In the genomic region with DNA sequence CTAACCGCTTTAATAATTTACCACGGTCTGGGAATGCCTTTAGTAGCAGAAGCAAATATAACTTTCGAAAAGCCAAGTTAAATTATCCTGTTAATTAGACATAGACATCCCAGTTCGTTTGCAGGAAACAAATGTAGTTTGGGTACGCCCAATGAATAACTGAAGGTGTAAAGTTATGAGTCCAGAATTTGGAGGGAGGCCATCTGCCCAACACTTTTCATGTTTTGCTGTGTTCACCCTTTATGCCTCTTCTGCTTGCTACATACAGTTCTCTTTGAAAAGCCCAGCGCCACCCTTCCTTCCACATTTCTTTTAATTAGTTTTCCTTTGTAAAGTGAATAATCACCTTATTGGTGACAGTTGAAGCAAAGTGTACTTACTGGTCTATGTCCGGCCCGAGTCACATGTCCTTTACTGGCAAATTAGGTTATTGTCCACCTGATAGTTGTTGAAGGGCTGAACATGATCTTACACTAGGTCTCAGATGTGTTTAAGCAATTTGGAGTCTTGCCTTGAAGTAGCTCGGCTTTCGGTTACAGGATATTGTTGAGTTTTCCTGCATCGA, we compare ENCODE assay signal across 8 mouse cellular contexts. TPM values are rescaled to one million over a fixed set of nuclear protein-coding genes. Genes with fewer than 3 reads are reported as not detected.
A peak's percentile ranks its signal among the peaks of the same experiment; 100 is the strongest.
DNase-seq lines count a peak whose midpoint lies in the region; ATAC-seq and TF ChIP-seq lines count a peak whose summit lies in the region.

No protein-coding gene starts in this region.

- no peaks in the 10 kb centered on the region for H3K27me3 ChIP-seq in kidney, postnatal 0 days (ENCODE audit: insufficient read depth, low read length)
- no peaks in the 10 kb centered on the region for H3K27me3 ChIP-seq in hindbrain, embryonic 15.5 days
- no peaks in the 10 kb centered on the region for H3K27me3 ChIP-seq in midbrain, embryonic 16.5 days (ENCODE audit: control insufficient read depth, insufficient read depth, low read depth, low read length)

- no peak for TF ChIP-seq POLR2A in bone marrow macrophage, adult 2 months (IDR thresholded peaks at IDR 0.05; ENCODE audit: borderline replicate concordance, low read depth, low read length)

- no peak for ATAC-seq in kidney, postnatal 0 days (replicated peaks; ENCODE audit: low FRiP score, low read depth)
- ATAC-seq in hindbrain, embryonic 15.5 days (ENCODE audit: low FRiP score, low read depth): no peak
- ATAC-seq in midbrain, embryonic 16.5 days: no peak
- ATAC-seq in frontal cortex, adult (ENCODE audit: low TSS enrichment): no peak

- no peaks in the 10 kb centered on the region for H3K36me3 ChIP-seq in kidney, postnatal 0 days (ENCODE audit: insufficient read depth, low read length)
- no peaks in the 10 kb centered on the region for H3K36me3 ChIP-seq in hindbrain, embryonic 15.5 days
- no peaks in the 10 kb centered on the region for H3K36me3 ChIP-seq in midbrain, embryonic 16.5 days (ENCODE audit: control insufficient read depth, insufficient read depth, low read length)

- peak; percentile 25 for DNase-seq in kidney, postnatal 0 days (ENCODE audit: low spot score)
- DNase-seq in kidney, adult 11 months: no peak
- no peak for DNase-seq in urinary bladder, postnatal 14 days (ENCODE audit: low spot score)
- DNase-seq in thymus, adult 18-20 months: no peak

- 16% methylated on average over 11 of the region's 11 CpGs for WGBS in kidney, postnatal 0 days
- 41% methylated on average over 11 of the region's 11 CpGs for WGBS in hindbrain, embryonic 15.5 days
- 44% methylated on average over 11 of the region's 11 CpGs for WGBS in midbrain, embryonic 16.5 days

- H3K9me3 ChIP-seq in kidney, postnatal 0 days (replicated peaks; ENCODE audit: low read length): no peaks in the 10 kb centered on the region
- H3K9me3 ChIP-seq in hindbrain, embryonic 15.5 days: no peaks in the 10 kb centered on the region
- H3K9me3 ChIP-seq in midbrain, embryonic 16.5 days (replicated peaks; ENCODE audit: control insufficient read depth, low read length, poor library complexity, severe bottlenecking): no peaks in the 10 kb centered on the region

- H3K27ac ChIP-seq in kidney, postnatal 0 days: peak overlapping the region; percentile 97
- peak overlapping the region; percentile 71 for H3K27ac ChIP-seq in bone marrow macrophage, adult 2 months (ENCODE audit: insufficient read depth, low read depth, low read length)
- peak overlapping the region; percentile 92 for H3K27ac ChIP-seq in hindbrain, embryonic 15.5 days (replicated peaks)
- H3K27ac ChIP-seq in midbrain, embryonic 16.5 days (ENCODE audit: low read length): peak overlapping the region; percentile 95; the same call in 1 of the 2 replicates

- peak overlapping the region; percentile 97 for H3K9ac ChIP-seq in kidney, postnatal 0 days (ENCODE audit: low read depth, low read length)
- H3K9ac ChIP-seq in hindbrain, embryonic 15.5 days: peak overlapping the region; percentile 85
- H3K9ac ChIP-seq in midbrain, embryonic 16.5 days (ENCODE audit: low read depth, low read length): peak overlapping the region; percentile 97

- peak overlapping the region; percentile 63 for H3K4me2 ChIP-seq in kidney, postnatal 0 days (ENCODE audit: low read length)
- H3K4me2 ChIP-seq in hindbrain, embryonic 15.5 days: peak overlapping the region; percentile 59
- H3K4me2 ChIP-seq in midbrain, embryonic 16.5 days (ENCODE audit: low read length): peak overlapping the region; percentile 67

- TF ChIP-seq CTCF in kidney, postnatal 0 days (IDR thresholded peaks at IDR 0.05; ENCODE audit: low read depth): no peak
- no peak for TF ChIP-seq CTCF in bone marrow macrophage, adult 2 months (IDR thresholded peaks at IDR 0.05; ENCODE audit: low read depth, low read length)

- H3K4me3 ChIP-seq in kidney, postnatal 0 days (replicated peaks; ENCODE audit: low read depth, low read length): peak overlapping the region; percentile 93
- H3K4me3 ChIP-seq in bone marrow macrophage, adult 2 months (ENCODE audit: insufficient read depth, low read length): peak overlapping the region; percentile 90
- peak overlapping the region; percentile 96 for H3K4me3 ChIP-seq in hindbrain, embryonic 15.5 days
- H3K4me3 ChIP-seq in midbrain, embryonic 16.5 days (ENCODE audit: low read depth, low read length): peak overlapping the region; percentile 99

- H3K4me1 ChIP-seq in kidney, postnatal 0 days (replicated peaks; ENCODE audit: insufficient read depth, low read length): 0 out of 2 replicates have a peak, but pooled peaks cover 7% of the 10 kb centered on the region
- peaks cover 12% of the 10 kb centered on the region for H3K4me1 ChIP-seq in bone marrow macrophage, adult 2 months (ENCODE audit: control insufficient read depth, insufficient read depth, low read length)
- peaks cover 26% of the 10 kb centered on the region for H3K4me1 ChIP-seq in hindbrain, embryonic 15.5 days (replicated peaks)
- peaks cover 30% of the 10 kb centered on the region for H3K4me1 ChIP-seq in midbrain, embryonic 16.5 days (ENCODE audit: control insufficient read depth, insufficient read depth, low read length)

RNA-seq across cellular contexts. Expression of gene Sacm1l, which starts 1.1 kb away (rescaled TPM):
- polyA plus RNA-seq in kidney, postnatal 0 days (2015; fragmentation: Nextera tagmentation; extraction: Ambion mirVana): 55.2 and 59.5 TPM in 2 replicates
- polyA plus RNA-seq in bone marrow macrophage, adult 2 months (2012; ENCODE audit: insufficient read depth, insufficient read length, missing spikeins): 34.8 and 37.9 TPM in 2 replicates
- polyA plus RNA-seq in hindbrain, embryonic 15.5 days (2015; fragmentation: Nextera tagmentation; extraction: Ambion mirVana): 51.2 and 52.9 TPM in 2 replicates
- 53.8 and 55.9 TPM in 2 replicates for polyA plus RNA-seq in midbrain, embryonic 16.5 days (2015; fragmentation: Nextera tagmentation; extraction: Ambion mirVana)

RNA-seq across cellular contexts. Expression of gene Limd1, which starts 52.1 kb away (rescaled TPM):
- polyA plus RNA-seq in kidney, postnatal 0 days (2015; fragmentation: Nextera tagmentation; extraction: Ambion mirVana): 43.3 and 44.0 TPM in 2 replicates
- polyA plus RNA-seq in bone marrow macrophage, adult 2 months (2012; ENCODE audit: insufficient read depth, insufficient read length, missing spikeins): 35.2 and 36.1 TPM in 2 replicates
- 13.8 and 14.3 TPM in 2 replicates for polyA plus RNA-seq in hindbrain, embryonic 15.5 days (2015; fragmentation: Nextera tagmentation; extraction: Ambion mirVana)
- polyA plus RNA-seq in midbrain, embryonic 16.5 days (2015; fragmentation: Nextera tagmentation; extraction: Ambion mirVana): 10.2 and 10.6 TPM in 2 replicates
